Mouse (Mus musculus) telencephalon, adult 2 months (tissue): ENCODE measurements around the gene Rpl9-ps1.

Experiments used
- DNase-seq: peaks from one replicate; pipeline ENCODE4 v3.0.0-alpha.2; 2011; ENCODE audit warnings: low read depth, low spot score

Gene Rpl9-ps1

DNA sequence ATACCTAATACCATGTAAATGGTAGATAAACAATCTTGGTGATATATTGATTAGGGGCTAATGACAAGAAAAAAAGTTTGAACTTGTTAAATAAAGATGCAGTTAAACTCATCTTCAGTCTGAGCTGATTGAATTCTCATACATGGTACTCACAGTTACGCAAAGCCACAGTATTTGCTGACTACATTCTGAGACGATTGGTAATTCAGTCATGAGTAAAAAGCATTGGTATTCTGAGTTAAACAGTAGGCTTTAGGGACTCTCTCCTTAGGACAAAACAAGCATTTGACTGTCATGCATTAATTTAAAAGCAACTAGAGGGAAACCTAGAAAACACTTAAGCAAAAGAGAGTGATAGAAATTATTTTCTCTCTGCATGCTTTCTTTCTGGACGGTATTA is 21.8 kb downstream of the Rpl9-ps1 start:
- DNase-seq: no peak

DNA sequence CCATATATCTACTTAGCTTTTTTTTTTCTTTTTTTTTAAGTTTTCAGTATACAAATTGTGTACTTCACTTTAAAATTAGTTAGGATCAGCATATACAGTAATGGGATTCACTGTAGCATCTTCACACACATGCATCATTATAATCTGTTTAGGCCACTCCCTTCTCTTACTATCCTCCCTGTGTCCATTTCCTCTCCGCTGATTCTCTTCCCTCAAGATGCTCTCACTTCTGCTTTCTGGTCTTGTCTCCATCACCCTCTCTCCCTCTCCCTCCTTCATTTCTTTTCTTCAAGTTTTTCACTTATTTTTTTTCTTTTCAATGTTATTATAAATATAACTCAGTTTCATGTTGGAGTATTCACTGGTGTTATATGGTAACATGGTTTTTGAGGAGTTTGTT is 26.4 kb downstream of the Rpl9-ps1 start:
- DNase-seq: no peak

DNA sequence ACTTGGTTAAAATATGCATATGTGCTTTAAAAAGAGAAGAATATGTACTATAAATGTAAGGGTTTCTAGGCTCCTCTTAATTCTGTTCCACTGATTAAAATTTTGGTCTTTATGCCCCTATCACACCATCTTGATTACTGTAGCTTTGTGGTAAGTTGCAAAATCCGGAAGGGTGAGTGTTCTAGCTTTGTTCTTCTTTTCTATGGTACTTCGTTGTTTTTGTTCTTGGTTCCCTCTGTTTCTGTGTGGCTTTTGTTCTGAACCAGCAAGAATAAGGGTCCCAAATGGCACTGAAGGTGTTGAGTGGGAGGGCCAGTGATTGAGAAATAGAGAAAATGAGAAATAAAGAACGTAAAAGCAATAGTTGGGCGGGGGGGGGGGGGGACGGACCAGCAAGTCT is 27.2 kb downstream of the Rpl9-ps1 start:
- DNase-seq: no peak

DNA sequence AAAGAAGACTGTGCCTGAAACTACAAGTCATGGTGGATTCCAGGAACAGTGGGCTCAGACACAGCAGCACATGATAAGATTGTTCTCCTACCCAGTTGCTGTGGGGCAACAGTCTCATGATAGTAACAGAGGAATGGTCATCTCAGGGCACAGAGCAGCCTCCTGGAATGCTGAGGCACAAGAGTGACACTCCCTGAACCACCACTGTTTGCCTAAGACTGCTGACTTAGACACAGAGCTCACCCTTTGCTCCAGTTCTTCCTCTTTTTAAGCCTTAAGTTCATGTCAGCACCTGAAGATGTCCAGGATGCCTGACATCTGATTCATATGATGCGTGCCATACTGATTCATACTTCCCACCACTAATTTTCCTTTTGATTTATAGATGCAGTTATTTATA is 28.8 kb downstream of the Rpl9-ps1 start:
- no peak for DNase-seq

DNA sequence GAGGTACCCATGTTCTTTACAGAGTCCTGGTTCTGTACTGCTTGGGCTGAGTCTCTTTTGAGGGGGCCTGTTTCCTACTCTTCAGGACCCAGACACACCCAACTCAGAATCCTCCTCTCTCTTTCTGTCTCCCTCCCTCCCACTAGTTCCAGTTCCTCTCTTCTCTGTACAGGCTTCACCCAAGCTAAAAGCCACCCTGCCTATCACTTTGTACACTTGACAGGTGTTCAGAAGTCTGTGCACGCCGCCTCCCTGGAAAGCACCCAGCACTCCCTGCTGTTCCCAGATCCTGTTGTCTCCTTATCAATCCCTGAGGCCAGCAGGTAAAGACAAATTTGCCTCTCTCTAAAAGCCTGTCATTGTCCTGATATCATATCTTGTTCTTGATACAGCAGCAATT is 34.5 kb downstream of the Rpl9-ps1 start:
- no peak for DNase-seq

DNA sequence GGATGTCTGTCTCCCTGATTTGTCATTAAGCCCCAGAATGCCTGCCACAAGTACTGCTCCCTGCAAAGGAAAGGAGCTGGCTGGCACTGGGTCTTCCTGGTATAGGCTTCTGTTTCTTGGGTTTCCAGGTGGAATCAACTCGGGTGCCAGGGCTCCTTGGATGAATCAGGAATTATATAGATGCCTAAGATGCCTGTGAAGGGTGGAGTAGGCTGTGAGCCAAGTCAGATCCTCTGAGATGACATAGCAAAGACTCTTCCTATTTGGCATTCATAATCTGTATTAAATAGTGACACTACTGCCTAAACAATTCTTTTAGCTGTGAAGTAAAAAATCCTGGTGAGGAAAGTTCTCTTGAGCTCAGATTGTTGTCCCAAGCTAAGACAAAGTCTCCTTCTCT is 39.0 kb downstream of the Rpl9-ps1 start:
- no peak for DNase-seq

DNA sequence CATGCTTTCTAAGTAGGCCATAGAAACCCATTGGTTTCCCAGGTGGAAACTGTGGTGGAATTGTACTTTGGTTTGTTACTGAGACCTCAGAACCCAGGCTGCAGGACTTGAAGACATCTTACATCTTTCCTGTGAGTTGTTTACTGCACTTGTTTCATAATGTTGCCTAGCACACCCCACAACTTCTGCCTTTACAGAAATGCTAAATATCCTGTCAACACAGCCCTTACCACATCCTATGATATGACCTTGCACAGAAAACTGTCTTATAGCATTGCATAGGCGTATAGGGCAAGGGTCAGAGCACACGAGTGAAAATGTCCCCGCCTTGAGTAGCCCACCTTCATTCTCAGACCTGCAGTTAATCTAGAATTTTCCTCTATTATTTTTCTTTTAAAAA is 39.9 kb downstream of the Rpl9-ps1 start:
- no peak for DNase-seq

DNA sequence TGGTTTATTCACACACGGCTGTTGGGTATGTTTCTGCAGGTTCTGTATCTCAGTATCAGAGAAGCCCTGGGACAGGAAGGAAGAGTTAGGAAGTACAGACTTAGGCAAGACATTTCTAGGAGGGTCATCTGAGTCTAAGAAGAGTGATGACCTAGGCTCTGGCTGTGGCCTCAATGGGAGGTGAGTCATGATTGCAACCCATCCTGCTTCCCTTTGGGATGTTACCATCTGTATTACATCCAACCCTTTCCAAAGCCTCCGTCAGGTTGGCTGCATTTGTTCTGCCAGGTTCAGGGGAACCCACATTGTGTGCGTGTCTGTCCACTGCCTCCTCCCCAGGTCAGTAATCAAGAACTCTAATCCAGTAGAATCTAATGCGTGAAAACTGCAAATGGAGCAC is 40.7 kb downstream of the Rpl9-ps1 start:
- DNase-seq: no peak

DNA sequence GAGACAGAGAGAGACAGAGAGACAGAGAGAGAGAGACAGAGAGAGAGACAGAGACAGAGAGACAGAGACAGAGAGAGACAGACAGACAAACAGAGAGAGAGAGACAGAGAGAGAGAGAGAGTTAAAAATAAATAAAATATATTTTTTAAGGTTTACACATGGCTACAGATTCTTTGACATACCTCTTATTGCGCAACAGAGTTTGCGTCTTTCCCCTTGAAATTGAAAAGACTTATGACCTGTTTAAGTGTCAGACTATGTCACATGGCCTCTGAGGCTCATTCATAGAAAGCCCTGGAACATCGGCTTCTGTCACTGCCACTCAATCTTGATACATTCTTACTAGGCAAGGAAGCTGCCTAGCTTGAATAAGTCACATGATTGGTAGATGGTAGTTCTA is 42.0 kb downstream of the Rpl9-ps1 start:
- no peak for DNase-seq

DNA sequence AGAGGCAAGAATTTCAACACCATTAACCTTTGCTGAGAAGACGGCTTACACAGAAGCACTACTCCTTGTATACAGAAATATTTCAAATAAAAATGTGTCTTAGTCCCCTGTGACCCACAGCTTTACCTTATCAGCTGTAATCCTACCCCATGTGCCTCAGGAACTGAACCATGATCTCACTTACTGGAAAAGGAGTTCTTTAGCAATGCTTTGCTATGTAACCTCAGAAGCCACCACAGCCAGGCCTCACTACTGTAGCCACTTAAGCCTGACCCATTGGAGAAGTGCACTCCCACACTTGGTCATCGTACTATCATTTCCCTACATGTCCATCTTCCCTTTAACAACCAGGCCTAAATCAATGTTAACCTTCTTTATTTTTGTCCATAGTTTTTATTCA is 44.8 kb downstream of the Rpl9-ps1 start:
- DNase-seq: no peak

DNA sequence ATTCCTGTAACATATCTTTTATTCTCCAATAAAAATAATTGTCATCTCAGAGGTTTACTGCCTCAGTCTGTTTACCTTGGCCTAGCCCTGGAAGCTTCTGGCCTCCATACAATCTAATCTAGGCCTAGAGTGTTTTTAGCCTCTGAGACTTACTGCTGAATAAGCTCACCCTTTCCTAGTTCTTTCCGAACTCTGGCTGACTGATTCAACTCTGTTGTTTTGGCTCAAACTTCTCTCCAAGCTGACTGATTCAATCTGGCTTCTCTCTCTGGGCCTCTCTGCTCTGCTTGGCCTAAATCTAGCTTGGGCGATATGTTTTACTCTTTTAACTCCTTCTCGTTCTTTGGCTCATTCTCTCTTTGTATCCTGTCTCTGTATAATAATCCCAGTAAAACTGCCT is 46.4 kb downstream of the Rpl9-ps1 start:
- DNase-seq: no peak

DNA sequence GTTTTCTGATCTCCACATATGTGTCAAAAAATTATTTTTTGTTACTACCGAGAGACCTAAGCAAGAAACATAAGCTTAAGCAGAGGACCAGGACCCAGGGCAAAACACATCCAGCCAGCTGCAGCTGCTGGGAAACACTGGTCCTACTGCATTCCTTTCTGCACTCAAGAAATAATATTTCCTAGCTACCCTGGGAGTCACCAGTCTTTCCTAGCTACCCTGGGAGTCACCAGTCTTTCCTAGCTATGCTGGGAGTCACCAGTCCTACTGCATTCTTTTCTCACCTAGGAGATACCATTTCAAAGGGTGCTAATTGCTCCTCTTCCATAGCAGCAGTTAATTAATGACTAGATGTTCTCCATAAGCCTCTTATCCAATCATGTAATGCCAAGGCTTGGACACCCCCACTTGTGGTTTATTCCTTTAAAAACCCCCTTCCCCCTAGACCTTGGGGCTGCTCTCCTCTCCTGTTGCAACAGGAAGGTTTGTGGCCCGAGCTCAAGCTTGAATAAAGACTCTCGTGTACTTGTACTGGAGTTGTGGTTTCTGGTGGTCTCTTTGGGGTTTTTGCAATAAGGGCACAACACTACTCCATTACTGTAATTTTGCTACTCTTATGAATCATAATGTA is 47.1 kb downstream of the Rpl9-ps1 start:
- DNase-seq: no peak

DNA sequence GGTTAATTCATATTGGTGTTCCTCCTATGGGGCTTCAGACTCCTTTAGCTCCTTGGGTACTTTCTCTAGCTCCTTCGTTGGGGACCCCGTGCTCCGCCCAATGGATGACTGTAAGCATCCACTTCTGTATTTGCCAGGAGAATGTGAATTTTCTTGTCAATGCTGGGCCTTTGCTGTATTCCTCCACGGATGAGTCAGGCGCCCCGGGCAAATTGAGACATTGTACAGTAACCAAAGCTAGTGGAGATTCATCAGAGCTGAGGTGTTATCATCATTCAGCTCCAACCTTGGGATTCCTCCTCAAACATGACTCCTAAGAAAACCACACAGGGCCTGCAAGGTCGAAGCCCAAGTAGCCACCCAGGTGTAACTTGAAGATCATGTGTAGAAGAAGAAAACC is 47.6 kb downstream of the Rpl9-ps1 start:
- DNase-seq: no peak

DNA sequence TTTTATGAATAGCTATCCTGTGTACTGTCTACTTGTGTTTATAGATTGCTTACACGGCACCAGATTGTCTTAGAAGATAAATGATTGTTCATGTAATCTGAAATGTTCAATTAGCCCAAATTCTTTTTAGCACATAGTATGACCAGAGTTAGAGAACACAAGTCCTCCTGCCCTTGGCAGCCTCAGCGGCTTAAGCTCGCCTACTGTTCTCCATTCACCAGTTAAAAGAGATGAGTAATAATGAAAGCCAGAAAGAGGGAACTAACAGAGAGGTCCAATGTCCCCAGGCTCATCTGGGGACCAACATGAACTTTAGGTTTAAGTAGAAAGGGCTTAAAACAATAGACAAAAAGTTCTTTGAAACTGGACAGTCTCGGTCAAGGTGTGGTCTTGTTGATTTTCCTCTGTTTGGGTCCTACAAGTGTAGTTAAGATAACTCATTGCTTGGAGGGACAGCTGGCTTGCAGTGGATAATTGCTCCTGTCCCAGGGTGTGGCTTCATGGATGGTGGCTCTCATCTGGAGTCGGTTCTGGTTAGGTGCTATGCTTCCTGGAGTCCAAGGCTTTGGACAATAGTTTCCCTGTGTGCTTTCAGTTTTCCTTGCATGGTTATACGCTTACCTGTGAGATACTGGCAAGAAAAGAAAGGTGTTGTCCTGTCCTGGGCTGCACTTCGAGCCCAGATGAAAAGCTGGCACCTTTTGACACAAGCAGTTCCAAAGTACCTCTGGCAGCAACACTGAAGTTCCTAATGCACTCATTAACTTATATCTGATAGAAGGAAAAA is 49.6 kb downstream of the Rpl9-ps1 start:
- no peak for DNase-seq
